Mouse (Mus musculus): ENCODE results near the gene Oxsr1. TPM values are rescaled to one million over a fixed set of nuclear protein-coding genes. Genes with fewer than 3 reads are reported as not detected.

Gene Oxsr1
- polyA plus RNA-seq, 1 experiment from 2014 or later, result 14.4 TPM

DNA sequence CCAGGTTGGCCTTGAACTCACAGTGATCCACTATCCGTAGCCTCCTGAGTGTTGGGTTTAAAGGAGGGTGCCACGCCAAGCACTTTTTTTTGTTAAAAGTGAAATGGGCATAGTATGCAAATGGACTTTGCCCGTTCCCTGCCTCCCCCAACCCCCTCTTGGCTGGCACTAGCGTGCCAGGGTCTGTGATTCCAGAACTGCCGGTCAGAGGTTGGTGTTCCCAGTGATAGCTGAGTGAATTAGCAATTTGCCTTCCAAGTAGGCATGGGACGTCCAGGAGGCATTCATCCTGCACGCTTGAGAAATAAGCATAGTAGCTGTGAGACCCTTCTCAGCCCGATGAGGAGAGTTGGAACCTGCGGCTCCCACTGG, 35.8 kb upstream of the Oxsr1 start:
- Histone ChIP-seq H3K9ac (peak overlapping the region; percentile 72), H3K4me3 (ENCODE audit: low read depth, low read length) (peak overlapping the region; percentile 70), H3K36me3 (ENCODE audit: insufficient read depth) (no peaks in the 10 kb centered on the region), H3K27me3 (ENCODE audit: insufficient read depth, low read length) (no peaks in the 10 kb centered on the region), H3K9me3 (ENCODE audit: low read depth, low read length) (no peaks in the 10 kb centered on the region), H3K4me1 (ENCODE audit: insufficient read depth) (no peaks in the 10 kb centered on the region), H3K4me2 (peak overlapping the region; percentile 95), H3K27ac (ENCODE audit: low read depth) (no peak overlapping the region)
- no peak for DNase-seq
- 34% methylated on average over 9 of the region's 9 CpGs for WGBS
- no peak for TF ChIP-seq CTCF (IDR thresholded peaks at IDR 0.05; ENCODE audit: low read depth)
- ATAC-seq (ENCODE audit: insufficient read depth), result no peak

DNA sequence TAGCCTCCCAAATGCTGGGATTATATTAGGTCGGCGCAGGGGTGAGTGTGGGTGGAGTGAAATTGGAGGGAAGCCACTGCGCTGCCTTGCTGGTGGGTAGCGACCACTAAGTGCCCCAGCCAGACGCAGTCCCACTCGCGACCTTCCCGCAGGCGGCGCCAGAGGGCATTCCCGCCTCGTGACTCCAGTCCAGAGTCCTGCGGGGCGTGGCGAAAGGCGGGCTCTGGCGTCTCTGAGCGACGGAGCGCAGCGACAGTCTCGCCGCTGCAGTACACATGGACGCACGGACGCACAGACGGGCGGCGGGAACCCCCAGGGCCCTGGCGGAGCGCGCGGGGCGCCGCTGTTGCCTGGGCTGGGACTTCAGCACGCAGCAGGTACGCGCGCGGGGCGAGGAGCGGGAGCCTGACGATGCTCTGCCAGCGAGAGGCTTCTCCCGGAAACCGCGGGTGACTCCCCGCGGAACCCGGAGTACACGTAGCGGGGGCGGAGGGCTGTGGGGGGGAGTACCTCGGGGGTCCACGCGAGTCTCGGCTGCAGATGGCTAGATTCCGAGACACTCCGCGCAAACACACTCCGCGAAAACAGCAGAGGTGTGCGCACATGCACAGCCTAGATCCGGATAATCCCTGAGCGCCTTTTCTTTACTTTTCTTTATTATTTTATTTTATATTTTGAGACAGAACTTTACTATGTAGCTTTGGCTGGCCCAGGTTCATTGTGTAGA, 35.3 kb upstream of the Oxsr1 start, which contains the start of gene Xylb:
Gene Xylb, plus strand, starts transcription at position 51 of the 727 bp plus-strand sequence.
- Histone ChIP-seq H3K9ac (peak within 1 kb of the TSS; percentile 72), H3K9me3 (ENCODE audit: low read depth, low read length) (no peaks in the 10 kb centered on the region), H3K4me3 (ENCODE audit: low read depth, low read length) (peak within 1 kb of the TSS; percentile 70), H3K36me3 (ENCODE audit: insufficient read depth) (no peaks in the 10 kb centered on the region), H3K4me2 (peak within 1 kb of the TSS; percentile 95), H3K4me1 (ENCODE audit: insufficient read depth) (no peaks in the 10 kb centered on the region), H3K27me3 (ENCODE audit: insufficient read depth, low read length) (no peaks in the 10 kb centered on the region), H3K27ac (ENCODE audit: low read depth) (no peak within 1 kb of the TSS)
- peak; percentile 96 for DNase-seq
- ATAC-seq (ENCODE audit: insufficient read depth), result peak; percentile 91
- TF ChIP-seq CTCF (IDR thresholded peaks at IDR 0.05; ENCODE audit: low read depth), result peak; percentile 90
- 2% methylated on average over 65 of the region's 65 CpGs for WGBS

DNA sequence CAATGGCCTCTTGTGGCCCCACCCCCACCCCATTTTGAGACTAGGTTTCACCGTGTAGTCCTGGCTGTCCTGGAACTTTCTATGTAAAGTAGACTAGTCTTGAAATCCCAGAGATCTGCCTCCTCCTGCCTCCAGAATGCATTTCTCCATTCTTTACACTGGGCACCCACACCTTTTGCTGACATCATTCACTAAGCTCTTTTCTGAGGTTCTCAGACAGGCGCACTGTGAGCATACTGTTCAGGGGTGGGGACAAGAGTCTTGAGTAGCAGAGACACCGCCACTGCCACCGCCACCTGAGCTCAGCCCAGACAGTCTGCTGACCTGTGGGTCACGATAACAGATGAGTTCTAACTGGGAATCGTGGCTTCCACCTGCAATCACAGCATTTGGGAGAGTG, 33.7 kb upstream of the Oxsr1 start:
- H3K4me1 ChIP-seq (ENCODE audit: insufficient read depth), result no peaks in the 10 kb centered on the region
- H3K27ac ChIP-seq (ENCODE audit: low read depth), result no peak overlapping the region
- no peak overlapping the region for H3K9ac ChIP-seq
- no peaks in the 10 kb centered on the region for H3K27me3 ChIP-seq (ENCODE audit: insufficient read depth, low read length)
- no peak for DNase-seq
- 61% methylated on average over 6 of the region's 6 CpGs for WGBS
- no peak for TF ChIP-seq CTCF (IDR thresholded peaks at IDR 0.05; ENCODE audit: low read depth)
- H3K4me3 ChIP-seq (ENCODE audit: low read depth, low read length), result no peak overlapping the region
- no peak for ATAC-seq (ENCODE audit: insufficient read depth)
- no peak overlapping the region for H3K4me2 ChIP-seq
- H3K9me3 ChIP-seq (ENCODE audit: low read depth, low read length), result no peaks in the 10 kb centered on the region
- H3K36me3 ChIP-seq (ENCODE audit: insufficient read depth), result peaks cover 6% of the 10 kb centered on the region

DNA sequence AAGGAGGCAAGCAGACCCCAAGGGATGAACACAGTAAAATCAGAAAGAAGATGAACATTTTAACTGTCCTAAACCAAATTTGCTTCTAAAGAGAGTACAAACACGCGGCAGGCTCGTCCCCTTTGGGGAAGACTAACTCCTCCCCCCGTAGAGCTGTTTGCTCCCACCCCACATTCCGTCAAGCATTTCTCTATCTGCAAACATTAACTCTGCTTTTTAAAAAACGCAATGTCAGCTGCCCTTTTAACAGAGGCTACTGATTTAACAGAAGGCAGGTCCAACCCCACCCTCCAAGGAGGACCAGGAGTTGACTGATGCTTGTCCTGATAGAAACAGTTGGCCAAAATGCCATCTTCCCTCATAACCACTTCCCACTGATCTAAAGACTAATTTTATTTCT, 31.7 kb upstream of the Oxsr1 start:
- H3K4me3 ChIP-seq (ENCODE audit: low read depth, low read length), result no peak overlapping the region
- no peaks in the 10 kb centered on the region for H3K9me3 ChIP-seq (ENCODE audit: low read depth, low read length)
- no peak for DNase-seq
- H3K4me2 ChIP-seq, result no peak overlapping the region
- ATAC-seq (ENCODE audit: insufficient read depth), result no peak
- no peak for TF ChIP-seq CTCF (IDR thresholded peaks at IDR 0.05; ENCODE audit: low read depth)
- H3K36me3 ChIP-seq (ENCODE audit: insufficient read depth), result peaks cover 18% of the 10 kb centered on the region
- H3K27me3 ChIP-seq (ENCODE audit: insufficient read depth, low read length), result no peaks in the 10 kb centered on the region
- H3K9ac ChIP-seq, result no peak overlapping the region
- 53% methylated on average over 6 of the region's 6 CpGs for WGBS
- no peaks in the 10 kb centered on the region for H3K4me1 ChIP-seq (ENCODE audit: insufficient read depth)
- no peak overlapping the region for H3K27ac ChIP-seq (ENCODE audit: low read depth)

DNA sequence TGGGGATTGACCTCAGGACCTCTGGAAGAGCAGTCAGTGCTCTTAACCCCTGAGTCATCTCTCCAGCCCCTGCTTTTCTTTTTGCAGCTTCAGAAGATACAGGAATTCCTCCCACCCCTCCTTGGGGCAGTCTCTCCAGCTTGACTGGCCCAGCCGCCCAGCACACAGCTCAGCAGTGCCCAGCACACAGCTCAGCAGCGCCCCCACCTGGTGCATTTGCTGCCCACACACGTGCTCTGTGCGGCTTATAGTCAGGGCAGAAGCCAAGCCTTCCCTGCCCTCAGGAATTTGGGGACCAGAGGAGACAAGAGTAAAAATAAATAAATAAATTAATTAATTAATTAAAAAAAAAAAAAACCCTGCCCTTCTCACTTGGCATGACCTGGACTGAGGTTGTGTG, 29.8 kb upstream of the Oxsr1 start:
- no peak overlapping the region for H3K9ac ChIP-seq
- 22% methylated on average over 4 of the region's 4 CpGs for WGBS
- H3K9me3 ChIP-seq (ENCODE audit: low read depth, low read length), result no peaks in the 10 kb centered on the region
- peaks cover 32% of the 10 kb centered on the region for H3K36me3 ChIP-seq (ENCODE audit: insufficient read depth)
- H3K4me1 ChIP-seq (ENCODE audit: insufficient read depth), result no peaks in the 10 kb centered on the region
- ATAC-seq (ENCODE audit: insufficient read depth) (peak; percentile 85), DNase-seq (peak; percentile 85)
- H3K27me3 ChIP-seq (ENCODE audit: insufficient read depth, low read length), result no peaks in the 10 kb centered on the region
- peak; percentile 86 for TF ChIP-seq CTCF (IDR thresholded peaks at IDR 0.05; ENCODE audit: low read depth)
- no peak overlapping the region for H3K4me2 ChIP-seq
- H3K27ac ChIP-seq (ENCODE audit: low read depth), result no peak overlapping the region
- H3K4me3 ChIP-seq (ENCODE audit: low read depth, low read length), result no peak overlapping the region

DNA sequence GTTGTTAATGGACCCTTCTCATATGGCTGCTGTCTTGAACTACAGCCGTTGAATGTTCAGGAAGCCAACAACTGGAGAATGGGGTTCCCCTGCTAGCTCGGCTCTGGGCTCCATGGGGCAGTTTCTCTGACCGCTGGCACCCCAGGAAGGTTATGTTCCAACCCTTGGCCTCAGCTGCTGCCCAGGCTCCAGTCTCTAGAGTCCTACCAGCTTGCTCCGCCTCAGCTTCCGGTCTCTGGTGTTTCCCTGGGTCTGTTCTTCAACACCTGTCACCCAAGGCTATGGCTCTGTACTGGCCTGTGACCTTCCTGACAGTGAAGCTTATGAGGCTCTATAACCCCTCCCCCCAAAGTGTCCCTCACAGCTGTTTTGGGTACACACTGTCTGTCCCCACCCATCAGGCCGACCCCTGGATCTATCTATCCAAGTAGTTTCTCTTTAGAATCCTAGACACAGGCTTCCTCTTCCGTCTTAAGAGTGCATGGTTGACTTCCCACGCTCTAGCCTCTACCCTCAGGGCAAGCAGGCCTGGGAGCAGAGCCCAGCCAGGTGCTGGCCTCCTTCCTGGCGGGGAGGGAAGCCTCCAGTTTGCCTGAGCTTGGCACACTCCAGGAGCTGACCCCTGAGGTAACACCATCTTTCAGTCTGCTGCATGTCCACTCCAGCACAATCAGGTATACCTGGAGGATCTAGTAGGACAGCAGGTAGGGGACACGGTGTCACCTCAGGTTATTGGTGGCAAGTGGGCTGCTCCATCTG, 28.9 kb upstream of the Oxsr1 start:
- peaks cover 38% of the 10 kb centered on the region for H3K36me3 ChIP-seq (ENCODE audit: insufficient read depth)
- no peak for ATAC-seq (ENCODE audit: insufficient read depth)
- H3K4me1 ChIP-seq (ENCODE audit: insufficient read depth), result no peaks in the 10 kb centered on the region
- TF ChIP-seq CTCF (IDR thresholded peaks at IDR 0.05; ENCODE audit: low read depth), result no peak
- 90% methylated on average over 10 of the region's 10 CpGs for WGBS
- H3K4me3 ChIP-seq (ENCODE audit: low read depth, low read length), result no peak overlapping the region
- no peak overlapping the region for H3K27ac ChIP-seq (ENCODE audit: low read depth)
- no peak overlapping the region for H3K9ac ChIP-seq
- no peaks in the 10 kb centered on the region for H3K9me3 ChIP-seq (ENCODE audit: low read depth, low read length)
- DNase-seq, result no peak
- no peaks in the 10 kb centered on the region for H3K27me3 ChIP-seq (ENCODE audit: insufficient read depth, low read length)
- no peak overlapping the region for H3K4me2 ChIP-seq

DNA sequence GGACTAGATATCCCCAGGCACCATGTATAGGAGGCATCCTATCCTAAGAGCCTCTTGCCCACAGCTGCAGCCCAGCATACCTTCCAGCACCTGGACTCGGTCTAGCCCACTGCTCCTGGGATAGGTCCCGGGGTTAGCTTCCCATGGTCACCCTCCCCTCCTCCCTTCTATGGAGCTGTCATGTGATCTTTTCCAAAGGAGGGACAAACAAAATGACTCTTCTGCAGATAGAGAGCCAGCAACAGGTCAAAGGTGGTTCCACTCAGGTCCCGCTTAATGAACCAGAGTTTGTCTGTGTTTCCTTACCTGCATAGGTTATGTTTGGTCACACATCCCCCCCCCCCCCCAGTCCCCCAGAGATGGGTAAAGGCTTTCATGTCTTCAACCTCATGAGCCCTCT, 28.3 kb upstream of the Oxsr1 start:
- no peaks in the 10 kb centered on the region for H3K4me1 ChIP-seq (ENCODE audit: insufficient read depth)
- H3K27me3 ChIP-seq (ENCODE audit: insufficient read depth, low read length), result no peaks in the 10 kb centered on the region
- WGBS, result 83% methylated on average over 3 of the region's 3 CpGs
- DNase-seq (no peak), ATAC-seq (ENCODE audit: insufficient read depth) (no peak)
- H3K27ac ChIP-seq (ENCODE audit: low read depth), result no peak overlapping the region
- H3K9ac ChIP-seq, result no peak overlapping the region
- TF ChIP-seq CTCF (IDR thresholded peaks at IDR 0.05; ENCODE audit: low read depth), result no peak
- no peaks in the 10 kb centered on the region for H3K9me3 ChIP-seq (ENCODE audit: low read depth, low read length)
- H3K4me2 ChIP-seq, result no peak overlapping the region
- no peak overlapping the region for H3K4me3 ChIP-seq (ENCODE audit: low read depth, low read length)
- peaks cover 44% of the 10 kb centered on the region for H3K36me3 ChIP-seq (ENCODE audit: insufficient read depth)

Measured in lung, embryonic 14.5 days (tissue).